Mouse (Mus musculus): Measurements from ENCODE around the gene Gm20388.

- TF ChIP-seq CTCF (IDR thresholded peaks at IDR 0.05; ENCODE audit: control insufficient read depth, insufficient read depth, low read length) (no peak), POLR2A (IDR thresholded peaks at IDR 0.05; ENCODE audit: borderline replicate concordance, control insufficient read depth, low read depth, low read length) (no peak)
Observed at GRCm38 (mm10) chr8:120366840-120367239, 456.2 kb downstream of the Gm20388 start.

Measured in bone marrow, adult 2 months (tissue).